Mouse (Mus musculus) T-helper 1 cell (primary cell): ENCODE measurements around the gene Stim1.

Source experiments
- in situ Hi-C: fragments of 300-600 bp; cut with MboI, MseI; formaldehyde crosslinking; loops from one replicate; pipeline ENCODE4 v1.15.1; 2025; ENCODE audit warnings: high pct_unique_total_duplicates

The Stim1 gene

DNA sequence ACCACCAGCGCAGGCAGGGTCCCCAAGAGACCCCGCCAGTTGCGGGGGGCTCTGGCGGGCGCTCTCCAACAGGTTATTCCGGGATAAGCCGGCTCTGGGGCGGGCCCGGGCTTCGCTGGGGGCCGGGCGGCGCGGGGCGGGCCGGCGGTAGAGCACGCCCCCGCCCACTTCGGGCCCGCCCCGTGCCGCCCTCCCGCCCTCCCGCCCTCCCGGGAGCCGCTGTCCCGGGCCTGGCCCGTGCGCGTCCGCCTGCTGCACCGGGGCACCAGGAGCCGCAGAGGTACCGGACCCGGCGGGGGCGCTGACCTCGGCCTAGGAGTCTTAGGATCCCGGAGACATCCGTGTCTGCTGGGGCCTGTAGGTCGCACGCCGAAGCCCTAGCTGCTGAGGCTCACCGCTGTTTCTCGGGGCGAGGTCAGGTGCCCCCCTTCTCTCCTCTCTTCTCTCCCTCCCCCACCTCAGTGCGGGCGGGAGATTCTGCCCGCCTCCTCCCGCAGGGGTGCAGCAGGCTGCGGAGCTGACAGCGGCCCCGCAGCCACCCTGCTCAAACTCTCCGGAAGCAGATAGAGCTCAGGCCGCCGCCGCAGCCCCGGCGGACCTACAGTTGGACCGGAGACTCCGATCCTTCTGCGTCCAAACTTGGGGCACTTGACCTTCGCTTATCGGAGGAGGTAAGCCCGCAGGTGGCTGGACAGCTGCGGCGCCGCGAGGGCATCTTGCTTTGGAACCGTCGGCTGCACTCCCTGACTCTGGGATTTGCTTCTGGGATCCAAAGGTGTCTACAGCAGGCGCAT lies at the start of gene Stim1:
Stim1 (plus strand) TSS at position 206 of the 794 bp plus-strand sequence.
- in situ Hi-C loops, result no loop called here

DNA sequence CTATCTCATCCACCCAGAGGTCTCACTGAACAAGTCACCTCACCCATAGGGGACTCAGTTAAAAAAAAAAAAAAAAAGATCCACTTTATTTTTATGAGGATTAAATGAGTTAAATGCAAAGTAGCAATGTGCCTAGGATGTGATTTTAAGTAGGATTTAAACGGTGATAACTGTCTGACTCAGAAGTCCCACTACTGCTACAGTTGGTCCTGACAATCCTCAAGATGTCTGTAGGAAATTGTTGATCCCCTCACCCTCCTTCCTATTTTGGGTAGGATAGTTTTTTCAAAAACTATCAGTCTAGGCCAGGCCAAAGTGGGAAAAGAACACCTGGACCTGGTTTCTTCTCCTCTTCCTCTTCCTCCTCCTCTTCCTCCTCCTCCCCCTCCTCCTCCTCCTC lies 45.7 kb upstream of the Stim1 start:
- in situ Hi-C loops, result no loop called here

DNA sequence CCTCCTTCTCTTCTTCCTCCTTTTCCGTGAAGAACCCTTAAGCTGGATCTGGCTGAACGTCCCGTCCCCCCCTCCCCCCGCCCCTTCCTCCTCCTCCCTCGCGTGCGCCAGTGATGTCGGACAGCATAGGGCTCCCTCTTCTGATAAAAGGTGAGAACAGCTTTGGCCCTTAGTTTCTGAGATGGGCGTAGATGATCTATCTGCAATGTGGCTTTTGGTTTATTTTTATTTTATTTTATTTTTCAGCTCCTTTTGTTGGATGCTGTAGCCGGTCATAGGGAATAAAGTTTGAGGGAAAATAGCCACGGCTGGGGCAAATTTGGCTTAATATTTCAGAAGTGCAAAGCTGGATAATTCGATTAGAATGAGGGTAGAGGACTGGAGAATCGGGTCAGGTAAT lies 45.3 kb upstream of the Stim1 start:
- in situ Hi-C loops, result no loop called here

DNA sequence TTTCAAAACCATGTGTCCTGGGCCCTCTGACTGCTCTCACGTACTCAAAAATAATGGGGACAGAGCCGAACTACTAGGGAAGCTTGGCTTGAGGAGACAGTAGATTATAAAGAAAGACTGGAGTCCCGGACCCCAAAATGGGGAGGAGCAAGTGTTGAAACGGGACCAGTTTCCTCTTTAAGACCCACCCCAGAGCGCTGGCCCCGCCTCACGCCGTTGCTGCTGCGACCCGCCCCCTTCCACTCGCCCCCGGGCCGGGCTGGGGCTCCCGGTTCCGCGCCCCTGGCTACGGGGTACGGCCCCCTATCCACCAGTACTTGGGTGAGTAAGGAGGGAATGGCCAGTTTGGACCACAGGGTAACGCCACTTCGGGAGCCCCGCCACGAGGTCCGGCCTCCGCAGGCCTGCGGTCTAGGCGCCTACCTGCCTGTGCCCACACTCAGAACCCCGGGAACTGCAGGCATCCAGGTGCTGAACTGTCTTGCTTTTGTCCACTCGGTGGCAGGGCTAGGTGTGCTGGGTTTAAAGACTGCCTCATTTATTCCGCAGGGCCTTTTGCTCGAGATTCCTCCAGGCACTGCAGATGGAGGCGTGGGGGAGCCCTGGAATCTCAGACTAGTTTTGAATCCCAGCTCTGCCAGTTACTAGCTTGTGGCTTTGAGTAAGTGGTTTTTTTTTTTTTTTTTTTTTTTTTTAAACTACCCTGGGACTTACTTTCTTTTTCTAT lies 44.6 kb upstream of the Stim1 start:
- in situ Hi-C loops, result no loop called here

DNA sequence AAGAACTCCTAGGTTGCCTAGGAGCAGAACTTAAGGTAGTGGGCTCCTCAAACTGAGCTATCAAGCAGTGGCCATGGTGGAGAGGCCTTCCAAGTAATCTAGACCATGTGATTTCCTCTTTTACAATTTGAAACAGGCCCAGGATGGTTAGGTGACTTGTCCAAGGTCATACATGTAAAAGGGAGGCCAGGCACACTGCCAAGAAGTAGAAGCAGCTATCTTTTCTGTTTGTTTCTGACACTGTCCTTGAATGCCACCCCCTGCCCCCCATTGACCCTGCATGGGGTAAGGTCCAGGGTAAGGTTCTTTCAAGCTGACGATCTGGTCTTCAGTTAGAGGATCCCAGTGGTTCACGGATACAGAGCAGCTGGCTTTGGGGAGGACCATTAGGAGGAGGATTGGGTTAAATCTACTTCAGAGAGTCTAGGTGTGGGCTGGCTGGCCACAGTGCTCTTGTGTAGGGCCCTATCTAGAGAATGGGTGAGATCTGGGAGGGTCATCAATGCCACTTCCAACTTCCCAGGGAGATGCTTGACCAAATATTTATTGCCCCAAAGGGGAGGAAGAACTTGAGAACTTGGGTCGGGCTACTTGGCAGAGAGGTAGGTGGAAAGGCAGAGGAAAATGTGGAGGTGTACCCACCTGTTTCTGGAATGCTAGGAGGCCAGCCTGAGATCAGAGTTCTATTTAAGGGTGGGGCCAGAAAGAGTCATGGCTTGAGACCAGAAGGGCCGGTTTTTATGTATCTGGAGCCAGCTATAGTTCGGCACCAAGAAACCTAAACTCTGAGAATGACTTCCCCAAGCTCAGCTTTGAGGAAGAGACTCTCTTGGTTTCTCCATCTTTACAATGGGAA lies 43.5 kb upstream of the Stim1 start:
- in situ Hi-C loops, result no loop called here

DNA sequence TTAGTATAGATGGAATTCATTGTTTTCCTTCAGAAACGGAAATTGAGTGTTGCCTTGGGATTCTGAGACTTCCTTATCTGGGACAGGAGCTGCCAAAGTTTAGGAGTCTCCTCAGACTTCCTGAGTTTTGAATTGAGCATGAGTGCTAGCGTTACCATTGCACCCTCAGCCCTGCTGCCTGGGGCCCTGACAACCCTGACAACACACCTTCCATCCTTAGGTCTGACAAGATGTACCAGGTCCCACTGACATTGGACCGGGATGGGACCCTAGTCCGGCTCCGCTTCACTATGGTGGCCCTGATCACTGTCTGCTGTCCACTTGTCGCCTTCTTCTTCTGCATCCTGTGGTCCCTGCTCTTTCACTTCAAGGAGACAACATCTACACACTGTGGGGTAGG lies 41.6 kb upstream of the Stim1 start:
- in situ Hi-C loops, result no loop called here

DNA sequence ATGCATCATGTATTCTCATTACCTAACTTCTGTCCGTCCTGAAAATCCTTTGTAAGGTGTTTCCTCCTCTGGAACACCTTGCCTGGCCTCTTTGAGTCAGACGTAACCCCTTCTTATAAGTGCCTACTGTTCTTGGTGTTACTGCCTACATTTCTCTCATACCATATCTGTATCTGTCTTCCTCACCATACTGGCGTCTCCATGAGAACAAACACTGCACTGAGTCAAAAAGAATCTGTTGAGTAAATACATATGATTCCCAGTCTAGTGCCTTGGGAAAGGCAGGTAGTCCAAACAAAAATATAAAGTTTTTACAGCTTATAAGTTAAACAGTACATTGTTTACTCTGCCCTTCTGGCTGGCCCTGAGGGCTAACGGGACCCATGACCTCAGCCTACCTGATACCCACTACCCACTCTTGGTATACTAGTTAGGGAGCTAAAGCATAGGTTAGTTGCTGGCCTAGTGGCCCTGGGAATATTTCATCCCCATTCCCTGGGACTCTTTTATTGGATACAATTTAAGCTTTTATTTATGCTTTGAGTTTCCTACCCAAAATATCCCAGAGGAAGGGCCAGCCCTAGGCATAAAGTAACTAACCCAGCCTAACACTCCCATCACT lies 39.4 kb upstream of the Stim1 start:
- in situ Hi-C loops, result no loop called here

- in situ Hi-C loops, result no loop called here
Observed at GRCm38 (mm10) chr7:102229814-102230213, 37.8 kb upstream of the Stim1 start.

GRCm38 (mm10) chr7:102233059-102233458 lies 34.5 kb upstream of the Stim1 start:
- in situ Hi-C loops, result no loop called here

- in situ Hi-C loops, result loop anchor here (5.0 kb wide), 1 partner anchor 96 kb away; no protein-coding TSS in a partner anchor
Observed at GRCm38 (mm10) chr7:102238686-102239286, 28.8 kb upstream of the Stim1 start.

DNA sequence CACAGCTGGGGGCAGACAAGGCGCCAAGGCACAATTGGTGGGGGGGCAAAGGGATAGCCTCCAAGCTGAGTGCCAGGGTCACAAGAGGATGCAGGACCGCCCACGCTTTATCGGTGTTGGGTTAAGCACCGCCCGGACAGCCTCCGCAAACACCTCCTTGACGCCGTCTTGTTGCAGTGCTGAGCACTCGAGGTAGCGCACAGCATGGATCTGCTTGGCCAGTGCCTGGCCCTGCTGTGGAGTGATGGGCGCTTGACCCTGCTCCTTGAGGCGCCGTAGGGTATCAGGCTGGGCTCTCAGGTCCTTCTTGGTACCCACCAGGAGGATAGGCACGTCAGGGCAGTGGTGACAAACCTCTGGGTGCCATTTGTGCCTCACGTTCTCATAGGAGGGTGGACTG lies 28.0 kb upstream of the Stim1 start:
- in situ Hi-C loops, result loop anchor here (5.0 kb wide), 1 partner anchor 97 kb away; no protein-coding TSS in a partner anchor

- in situ Hi-C loops, result no loop called here
Observed at GRCm38 (mm10) chr7:102242371-102242770, 25.2 kb upstream of the Stim1 start.

DNA sequence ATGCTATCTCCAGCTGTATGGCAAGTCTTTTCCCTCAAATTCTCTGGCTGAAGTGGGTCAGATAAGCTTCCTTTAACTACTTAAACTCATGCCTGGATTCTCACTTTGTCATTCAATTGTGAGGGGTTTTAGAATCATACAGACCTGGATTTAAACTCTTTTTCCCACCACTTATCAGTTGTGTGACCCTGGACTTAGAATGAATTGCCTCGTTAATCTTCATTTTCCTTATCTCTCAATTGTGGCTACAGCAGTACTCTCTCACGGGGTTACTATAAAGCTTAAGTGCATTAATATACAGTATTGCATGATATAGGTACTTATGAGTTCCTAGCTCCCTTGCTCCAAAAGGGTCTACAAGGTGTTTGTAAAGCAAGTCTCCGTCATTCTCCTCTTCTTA lies 24.7 kb upstream of the Stim1 start:
- in situ Hi-C loops, result no loop called here

DNA sequence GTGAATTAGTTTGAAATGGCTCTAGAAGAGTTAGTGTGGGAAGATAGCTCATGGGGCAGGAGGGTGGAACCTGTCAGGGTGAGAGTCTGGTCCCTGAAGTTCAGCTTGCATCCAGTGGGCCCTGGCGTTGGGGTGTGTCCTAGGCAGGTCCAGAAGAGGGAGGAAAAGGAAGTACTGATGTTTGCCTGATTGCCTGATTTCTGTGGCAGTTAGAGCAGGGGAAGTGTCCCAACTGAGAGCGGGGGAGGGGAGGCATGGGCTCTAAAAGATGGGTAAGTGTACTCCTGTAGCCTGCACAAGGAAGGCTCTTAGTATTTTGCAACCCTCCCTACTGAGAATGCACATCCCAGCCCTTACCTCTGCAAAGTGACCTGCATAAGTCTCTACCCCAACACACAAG lies 23.7 kb upstream of the Stim1 start:
- in situ Hi-C loops, result no loop called here

DNA sequence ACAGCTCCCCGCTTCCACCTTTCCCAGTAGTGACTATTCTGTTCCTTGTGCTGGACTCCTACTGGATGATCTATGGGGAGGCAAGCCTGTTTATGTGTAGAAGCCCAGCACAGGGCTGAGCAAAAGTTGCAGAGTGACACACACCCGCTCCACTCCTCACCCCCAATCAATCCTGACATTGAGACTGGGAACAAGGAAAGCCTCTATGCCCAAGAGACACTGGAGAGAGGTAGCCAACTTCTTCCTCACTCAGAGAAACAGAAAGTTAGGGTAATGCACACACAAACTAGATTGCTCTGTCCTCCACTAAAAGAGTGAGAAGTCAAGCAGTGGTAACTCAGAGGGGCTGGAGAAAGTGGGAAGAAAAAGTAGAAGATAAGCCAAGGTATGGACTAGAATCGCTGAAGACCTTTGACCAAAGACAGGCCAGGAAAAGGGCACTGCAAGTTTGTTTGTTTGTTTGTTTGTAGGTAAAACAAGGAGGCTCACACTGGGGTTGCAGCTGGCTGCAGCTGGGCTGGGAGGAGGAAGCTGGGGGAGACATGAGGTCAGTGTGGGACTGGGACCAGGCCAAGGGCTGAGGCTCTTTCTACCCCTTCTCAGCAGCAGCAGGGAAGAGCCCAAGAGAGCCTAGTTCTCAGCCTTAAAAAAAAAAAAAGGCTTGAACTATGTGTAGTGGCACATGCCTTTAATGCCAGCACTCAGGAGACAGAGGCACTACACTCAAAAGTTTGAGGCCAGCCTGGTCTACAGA lies 22.6 kb upstream of the Stim1 start:
- in situ Hi-C loops, result no loop called here

DNA sequence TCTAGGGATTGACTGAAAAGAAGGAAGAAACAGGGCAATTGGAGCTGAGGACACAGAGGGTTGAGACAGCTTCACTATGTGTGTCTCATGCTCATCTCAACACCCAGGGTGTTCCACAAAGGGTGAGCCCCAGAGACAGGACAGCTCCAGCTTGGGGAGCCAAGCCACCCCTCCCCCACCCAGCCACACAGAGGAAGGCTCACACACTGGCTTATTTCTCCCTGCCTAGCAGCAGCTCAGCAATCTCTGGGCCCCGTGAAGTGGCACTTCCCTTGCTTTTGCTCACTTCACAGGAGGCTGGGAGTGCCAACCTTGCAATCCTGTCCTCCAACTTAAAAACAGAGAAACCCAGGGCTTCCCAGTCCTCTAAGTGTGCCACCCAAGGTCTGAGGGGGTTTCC lies 21.8 kb upstream of the Stim1 start:
- in situ Hi-C loops, result no loop called here

- in situ Hi-C loops, result no loop called here
Observed at GRCm38 (mm10) chr7:102246265-102246664, 21.3 kb upstream of the Stim1 start.

DNA sequence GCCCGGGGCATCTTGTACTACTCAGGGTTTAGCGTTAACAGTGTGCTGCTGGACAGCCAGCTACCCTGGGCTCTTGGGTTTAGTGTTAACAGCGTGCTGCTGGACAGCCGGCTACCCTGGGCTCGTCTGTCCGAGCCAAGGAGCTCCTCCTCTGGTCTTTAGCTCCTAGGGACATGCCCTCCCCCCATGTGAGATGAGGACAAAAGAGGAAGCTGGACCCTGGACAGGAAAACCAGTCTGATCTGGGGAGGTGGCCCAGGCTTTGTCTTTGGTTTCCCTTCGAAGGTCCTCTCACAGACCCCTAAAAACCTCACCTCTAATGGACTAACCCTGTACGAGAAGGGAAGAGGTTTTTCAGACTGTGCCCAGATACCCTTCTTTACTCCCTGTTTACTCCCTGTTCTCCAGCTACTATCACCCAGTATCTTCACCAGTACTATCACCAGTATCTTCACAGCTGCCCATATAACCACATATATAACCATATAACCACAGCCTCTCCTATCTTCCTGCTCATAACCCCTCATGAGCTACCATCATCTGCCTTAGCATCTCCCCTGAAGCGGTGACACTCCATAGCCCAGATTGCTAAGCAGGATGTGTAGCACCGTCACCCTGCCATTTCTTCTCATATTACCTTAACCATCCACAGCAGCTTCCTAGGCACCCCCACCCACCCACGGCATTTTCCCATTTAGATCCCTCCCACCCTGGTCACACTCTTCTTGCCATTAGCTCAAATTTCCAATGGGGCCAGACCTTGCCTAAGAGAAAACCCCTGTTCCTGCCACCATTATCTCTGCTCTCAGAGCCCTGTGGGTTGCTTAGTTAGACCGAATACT lies 20.4 kb upstream of the Stim1 start:
- in situ Hi-C loops, result no loop called here

DNA sequence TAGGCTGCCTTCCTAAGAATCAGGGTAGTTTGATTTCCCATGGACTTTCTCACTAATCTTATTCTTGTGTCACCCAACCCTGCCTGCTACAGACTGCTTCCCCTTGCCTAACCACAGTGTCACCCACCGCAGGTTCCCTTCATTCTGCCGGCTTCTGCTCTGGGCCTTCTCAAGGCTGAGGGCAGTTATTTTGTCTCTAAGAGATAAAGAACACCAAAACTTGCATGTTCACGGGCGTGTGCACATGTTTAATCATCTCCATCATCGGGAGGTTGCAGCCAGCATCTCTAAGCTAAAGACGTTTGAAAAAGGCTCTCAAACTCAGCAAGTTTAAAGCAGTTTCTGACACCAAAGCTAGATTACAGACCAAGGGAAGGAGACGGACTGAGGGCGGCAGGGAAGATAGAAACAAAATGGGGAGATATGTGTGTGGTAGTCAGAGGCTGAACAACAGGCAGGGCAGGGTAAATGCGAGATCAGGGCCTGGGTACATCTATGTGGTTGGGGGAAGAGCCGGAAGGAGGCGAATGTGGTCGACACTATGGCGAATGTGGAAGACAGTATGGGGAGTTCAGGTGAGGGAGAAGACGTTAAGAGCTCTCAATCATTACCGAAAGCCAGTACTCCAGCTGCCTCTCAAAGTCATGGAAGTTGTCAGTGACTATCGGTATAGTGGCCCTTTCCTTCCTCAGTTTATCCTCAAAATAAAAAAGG lies 18.8 kb upstream of the Stim1 start:
- in situ Hi-C loops, result no loop called here
